Mouse (Mus musculus): ENCODE measurements around the gene Ctdnep1.
"Not testable (repeated sequence)": the region's sequence is repeated elsewhere in the genome, so short reads cannot be mapped to it uniquely, and the experiment has no call there.

The Ctdnep1 gene

DNA sequence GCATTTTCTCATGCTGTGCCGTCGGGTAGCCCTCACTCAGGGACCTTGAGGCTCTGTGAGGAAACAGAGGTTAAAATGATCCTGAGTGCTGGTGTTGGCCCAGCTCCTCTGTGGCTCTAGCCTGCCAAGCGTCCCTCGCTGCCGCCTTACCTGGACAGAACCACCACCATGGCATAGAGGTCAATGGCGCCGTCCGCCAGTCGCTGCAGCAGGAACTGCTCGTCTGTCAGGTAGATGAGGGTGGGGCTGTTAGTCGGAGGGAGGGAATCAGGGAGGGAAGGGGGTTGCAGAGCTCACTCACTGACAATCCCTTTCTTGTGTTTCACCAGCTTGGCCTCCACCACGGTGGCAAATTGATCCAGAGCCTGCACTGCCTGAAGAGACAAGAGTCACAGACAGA is 29.6 kb downstream of the Ctdnep1 start:
- no peak for DNase-seq (ENCODE audit: low read depth, low spot score)

DNA sequence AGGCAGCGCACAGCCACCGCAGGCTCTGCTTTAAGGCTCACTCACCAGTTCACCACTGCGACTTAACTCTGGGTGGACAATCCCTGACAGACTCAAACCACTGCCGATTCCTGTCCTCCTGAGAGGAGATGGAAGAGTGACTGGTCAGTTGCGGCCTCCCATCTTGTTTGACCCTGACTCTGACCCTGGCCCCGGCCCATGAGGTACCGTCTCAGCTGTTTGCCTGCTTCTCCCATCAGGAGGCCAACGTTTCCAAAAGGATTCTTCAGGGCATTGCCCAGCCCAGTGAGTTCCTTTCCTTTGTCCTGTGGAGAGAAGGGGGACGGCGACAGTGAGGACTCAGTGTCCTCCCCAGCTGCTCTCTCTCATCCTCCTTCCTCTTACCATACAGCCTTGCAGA is 30.0 kb downstream of the Ctdnep1 start:
- DNase-seq (ENCODE audit: low read depth, low spot score): no peak

DNA sequence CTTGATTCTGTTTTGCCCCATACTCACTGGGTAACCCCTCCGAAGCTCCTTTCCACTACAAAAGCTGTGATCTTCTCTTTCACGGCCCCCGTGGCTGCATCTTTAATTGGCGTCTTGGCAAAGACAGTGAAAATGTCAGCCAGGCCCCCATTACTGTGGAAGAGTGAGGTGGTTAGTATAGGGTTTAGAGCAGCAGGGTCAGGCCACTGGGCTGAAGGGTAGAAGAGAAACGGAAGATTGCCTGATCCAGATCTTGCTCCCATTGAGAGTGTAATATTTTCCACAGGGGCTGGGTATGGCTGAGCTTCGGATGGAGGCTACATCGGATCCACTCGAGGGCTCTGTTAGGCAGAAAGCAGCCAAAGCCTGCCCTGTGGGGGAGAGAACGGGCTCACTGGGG is 32.0 kb downstream of the Ctdnep1 start:
- no peak for DNase-seq (ENCODE audit: low read depth, low spot score)

DNA sequence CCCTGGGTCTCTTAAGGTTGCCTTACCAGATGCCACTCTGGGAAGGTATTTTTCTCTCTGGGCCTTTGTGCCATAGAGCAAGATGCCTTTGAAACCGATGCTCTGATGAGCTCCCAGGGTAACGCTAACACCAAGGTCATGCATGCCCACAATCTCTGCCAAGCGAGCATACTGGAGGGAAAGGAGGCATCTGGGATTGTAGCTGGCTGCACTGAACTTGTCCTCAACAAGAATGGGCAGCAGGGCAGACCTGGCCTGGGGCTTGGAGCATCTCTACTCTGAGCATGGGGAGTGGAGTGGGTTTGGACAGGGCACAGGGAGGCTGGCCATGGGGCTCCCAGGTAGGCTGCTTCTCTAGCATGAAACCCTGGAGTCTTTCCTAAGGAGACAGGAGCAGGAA is 32.5 kb downstream of the Ctdnep1 start:
- DNase-seq (ENCODE audit: low read depth, low spot score): no peak

DNA sequence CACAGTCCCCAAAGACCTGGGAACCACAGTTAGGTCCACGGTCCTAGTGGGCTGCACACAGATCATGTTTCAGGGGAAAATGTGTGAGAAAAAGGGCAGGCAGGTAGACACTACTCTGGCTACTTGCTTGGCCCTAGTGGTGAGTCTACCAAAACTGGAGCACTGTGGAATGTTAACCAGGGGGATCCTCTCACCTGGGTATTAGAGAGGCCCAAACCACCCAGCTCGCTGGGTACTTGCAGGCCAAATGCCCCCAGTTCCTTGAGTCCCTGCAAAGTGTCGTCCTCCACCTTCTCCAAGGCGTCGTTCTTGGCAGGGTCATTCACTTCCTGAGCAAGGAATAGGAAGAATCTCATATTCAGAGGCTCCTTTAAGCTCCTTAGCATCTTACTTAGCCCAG is 33.1 kb downstream of the Ctdnep1 start:
- DNase-seq (ENCODE audit: low read depth, low spot score): no peak

DNA sequence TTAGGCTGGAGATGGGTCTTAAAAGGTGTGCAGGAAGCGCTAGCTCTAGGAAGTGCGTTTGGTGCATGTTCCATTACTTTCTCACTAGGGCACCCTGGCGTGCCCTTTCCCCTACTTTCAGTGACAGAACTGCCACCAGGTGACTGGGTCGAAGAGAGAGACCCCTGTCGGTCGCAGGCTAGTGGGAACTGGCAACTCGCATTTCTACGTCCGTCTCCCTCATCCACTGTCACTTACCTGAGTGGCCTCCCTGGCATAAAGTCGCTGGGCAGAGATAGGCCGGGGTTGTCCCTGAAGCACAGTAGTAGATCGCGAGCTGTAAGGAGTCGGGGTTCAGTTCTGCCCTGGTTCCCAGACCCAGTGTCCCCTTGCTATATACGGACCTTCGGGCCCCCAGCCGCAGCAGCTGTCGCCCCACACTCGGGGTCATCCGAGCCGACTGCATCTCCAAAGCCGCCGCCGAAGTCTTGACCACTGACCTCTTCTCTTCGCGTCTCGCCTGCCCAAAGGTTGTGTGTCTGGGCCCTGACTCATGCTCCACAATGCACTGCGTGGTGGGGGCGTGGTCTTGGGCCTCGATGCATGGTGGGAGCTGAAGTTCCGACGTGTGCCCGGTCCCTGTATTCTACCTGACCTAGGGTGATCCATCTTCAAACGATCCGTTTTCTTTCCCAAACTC is 34.1 kb downstream of the Ctdnep1 start, which contains the start of gene Acadvl:
Gene Acadvl, minus strand, starts transcription at position 532 of the 679 bp plus-strand sequence.
- peak; percentile 75 for DNase-seq (ENCODE audit: low read depth, low spot score)

DNA sequence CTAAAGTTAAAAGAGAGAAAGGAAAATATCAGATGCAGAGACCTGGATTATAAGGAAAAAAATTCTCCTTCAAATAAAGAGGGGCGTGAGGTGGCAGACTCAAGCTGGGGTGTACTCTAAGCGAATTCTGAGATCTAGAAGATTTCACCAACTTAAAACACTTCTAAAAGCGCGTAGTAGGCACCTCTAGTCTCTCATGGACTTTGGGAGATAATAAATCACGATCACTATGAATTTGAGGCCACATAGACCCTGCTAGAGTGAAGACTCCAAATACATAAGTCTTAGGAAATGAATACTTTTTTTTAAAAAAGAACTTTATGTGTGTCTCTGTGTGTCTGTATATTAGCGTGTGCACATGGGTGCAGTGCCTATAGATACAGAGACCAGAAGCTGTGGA is 34.7 kb downstream of the Ctdnep1 start:
- DNase-seq (ENCODE audit: low read depth, low spot score): no peak

DNA sequence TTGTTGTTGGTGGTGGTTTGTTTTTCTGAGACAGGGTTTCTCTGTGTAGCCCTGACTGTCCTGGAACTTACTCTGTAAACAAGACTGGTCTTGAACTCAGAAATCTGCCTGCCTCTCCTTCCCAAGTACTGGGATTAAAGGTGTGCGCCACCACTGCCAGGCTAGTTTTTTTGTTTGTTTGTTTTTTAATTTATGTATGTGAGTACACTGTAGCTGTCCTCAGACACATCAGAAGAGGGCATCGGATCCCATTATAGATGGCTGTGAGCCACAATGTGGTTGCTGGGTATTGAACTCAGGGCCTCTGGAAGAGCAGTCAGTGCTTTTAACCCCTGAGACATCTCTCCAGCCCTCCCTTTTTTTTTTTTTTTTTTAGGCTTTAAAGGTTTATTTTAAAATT is 35.2 kb downstream of the Ctdnep1 start:
- not testable (repeated sequence) for DNase-seq (ENCODE audit: low read depth, low spot score)

DNA sequence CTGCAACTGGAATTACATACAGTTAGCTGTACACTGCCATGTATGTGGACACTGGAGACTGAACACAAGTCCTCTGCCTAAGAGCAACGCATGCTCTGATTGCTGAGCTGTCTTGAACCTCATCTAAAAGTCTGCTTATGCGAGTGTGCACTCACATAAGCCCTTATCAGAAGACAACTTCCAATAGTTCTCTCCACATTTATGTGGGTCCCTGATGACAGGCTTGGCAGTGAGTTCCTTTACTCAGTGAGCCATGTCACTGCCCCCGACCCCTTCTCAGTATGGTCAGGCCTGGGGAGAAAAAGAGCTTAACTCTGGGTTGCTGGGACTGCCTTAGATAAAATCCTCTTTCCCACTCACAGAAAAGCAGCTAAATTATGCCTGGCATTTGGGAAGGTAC is 35.7 kb downstream of the Ctdnep1 start, which contains the start of gene Dlg4:
Gene Dlg4, plus strand, starts transcription at position 274 of the 400 bp plus-strand sequence.
- no peak for DNase-seq (ENCODE audit: low read depth, low spot score)

DNA sequence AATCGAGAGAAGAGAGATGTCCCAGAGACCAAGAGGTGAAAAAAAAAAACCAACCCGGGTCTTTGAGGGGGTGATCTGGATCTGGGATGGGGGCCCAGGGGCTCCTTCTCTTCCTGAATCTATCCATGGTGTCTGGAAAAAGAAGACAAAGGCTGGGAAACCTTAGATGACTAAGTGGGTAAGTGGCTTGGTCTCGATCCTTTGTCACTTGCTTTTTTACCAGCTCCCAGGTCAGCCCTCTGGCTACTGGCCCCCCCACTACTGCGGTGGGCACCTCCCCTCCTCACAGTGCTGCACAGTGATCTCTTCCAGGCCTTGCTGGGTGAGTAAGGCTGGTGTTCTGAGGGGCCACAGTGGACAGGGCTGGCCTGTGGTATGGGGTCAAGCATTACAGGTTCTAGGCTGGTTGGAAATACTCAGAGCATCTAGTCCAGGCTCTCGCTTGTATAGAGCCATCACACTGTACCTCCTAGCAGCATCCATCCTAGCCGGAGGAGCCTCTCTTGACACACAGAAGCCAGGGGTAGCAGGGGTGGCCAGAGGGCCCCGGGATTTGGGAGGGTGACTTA is 36.3 kb downstream of the Ctdnep1 start:
- DNase-seq (ENCODE audit: low read depth, low spot score): no peak

DNA sequence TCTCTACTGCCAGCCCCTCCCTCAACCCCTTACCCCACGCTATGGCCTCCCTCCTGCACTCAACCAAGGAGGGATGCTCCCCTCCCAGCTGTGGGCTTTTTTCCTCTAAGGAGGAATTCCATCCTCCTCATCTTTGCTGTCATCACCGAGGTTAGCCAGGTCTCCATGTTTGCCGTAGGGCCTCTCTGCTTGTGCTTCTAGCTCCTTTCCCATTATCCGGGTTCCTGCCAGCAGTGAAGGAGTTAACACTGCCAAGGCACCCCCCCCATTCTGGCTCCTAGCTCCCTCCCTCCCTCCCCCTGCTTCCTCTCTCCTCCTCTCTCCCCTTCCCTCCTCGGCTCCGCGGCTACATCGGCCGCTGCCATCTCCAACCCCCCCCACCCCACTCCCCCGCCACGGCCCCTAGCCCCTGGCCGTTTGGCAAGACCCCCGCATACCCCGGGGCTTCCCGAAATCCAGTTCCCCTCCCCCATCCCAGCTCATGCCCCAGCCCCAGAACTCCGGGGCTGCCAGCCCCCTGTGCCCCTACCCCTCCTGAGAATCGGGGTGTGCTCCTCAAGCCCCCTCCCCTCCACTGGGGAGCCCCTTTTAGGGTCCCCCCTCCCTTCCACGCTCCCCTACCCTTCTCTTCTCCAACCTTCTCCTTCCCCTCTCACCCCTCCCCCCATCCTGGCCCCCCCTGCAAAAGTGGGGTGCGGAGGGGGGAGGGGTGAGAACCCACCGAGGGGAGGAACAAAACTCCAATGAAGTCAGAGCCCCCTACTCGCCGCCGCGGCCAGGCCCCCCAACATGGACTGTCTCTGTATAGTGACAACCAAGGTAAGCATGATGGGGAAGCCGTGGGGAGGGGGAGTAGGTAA is 37.4 kb downstream of the Ctdnep1 start:
- no peak for DNase-seq (ENCODE audit: low read depth, low spot score)

DNA sequence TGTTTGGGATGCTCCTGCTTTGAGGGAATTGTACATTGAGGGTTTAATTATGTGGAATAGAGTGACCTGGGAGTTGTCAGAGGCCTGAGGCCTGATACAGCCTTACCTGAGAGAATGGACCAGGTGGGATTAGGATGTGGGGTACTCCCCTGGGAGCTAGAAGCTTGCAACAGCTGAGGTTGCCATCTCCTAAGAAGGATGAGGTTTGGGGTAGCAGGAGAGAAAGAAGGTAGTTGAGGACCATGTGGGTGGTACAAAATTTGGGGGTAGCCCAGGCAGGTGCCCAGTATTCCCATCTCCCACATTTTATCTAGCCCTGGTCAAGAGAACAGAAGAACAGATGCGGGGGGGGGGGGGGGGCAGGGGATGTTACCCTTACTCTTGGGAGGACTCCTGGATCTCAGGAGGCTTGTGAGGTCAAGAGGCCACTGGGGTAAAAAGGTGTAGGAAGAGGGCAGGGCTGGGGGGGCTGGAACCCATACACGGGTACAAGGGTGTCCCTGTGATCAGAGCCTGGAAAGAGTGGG is 38.6 kb downstream of the Ctdnep1 start:
- DNase-seq (ENCODE audit: low read depth, low spot score): no peak

DNA sequence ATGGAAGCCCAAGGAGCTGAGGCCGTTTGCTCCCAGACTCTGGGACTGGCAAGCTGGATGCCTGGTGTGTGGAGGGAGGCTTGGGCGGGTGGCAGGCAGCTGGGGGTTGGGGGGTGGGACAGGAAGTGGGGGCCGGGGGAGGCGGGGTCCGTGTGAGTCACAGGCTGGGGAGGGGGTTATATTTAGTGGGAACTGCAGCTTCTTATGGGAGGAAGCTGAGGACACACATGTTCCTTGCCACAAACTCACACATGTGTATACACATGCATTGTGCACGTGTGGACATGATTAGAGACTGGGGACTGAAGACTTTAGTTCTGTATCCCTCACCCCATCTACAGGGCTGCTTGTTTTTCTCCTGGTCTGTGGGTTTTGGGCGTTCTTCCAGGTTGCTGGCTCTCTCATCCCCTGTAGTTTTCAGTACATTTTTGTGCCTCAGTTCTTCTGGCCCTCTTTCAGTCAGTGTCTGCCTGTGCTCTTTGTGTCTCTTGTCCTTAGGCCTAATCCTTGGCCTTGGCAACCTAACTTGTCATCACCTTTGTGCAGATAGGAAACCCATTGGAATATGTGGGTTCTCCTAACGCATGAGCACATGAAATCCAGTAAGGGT is 39.2 kb downstream of the Ctdnep1 start:
- no peak for DNase-seq (ENCODE audit: low read depth, low spot score)

DNA sequence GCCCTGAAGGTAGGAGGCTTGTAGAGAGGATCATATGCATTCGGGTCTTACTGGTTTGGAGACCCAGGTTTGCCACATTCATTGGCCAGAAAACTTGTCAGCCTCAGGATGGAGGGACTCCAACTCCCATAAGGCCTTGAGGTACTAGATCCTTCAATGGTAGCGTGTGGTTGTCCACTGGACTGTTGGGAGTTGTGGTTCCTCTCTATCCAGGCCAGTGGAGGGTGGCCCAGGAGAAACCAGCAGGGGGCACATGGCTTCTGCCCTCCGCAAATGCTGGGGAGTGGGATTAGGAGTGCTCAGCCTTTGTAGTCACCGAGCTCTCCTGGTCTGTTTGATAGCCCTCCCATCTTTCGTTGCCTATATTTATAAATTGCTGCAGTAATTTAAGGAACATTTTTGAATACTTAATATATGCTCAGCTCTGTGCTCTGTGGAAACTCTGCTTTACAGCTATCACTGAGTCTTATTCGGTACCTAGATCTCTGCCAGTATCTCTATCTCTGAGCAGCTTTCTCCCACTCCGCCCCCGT is 39.8 kb downstream of the Ctdnep1 start:
- peak; percentile 86 for DNase-seq (ENCODE audit: low read depth, low spot score)

DNA sequence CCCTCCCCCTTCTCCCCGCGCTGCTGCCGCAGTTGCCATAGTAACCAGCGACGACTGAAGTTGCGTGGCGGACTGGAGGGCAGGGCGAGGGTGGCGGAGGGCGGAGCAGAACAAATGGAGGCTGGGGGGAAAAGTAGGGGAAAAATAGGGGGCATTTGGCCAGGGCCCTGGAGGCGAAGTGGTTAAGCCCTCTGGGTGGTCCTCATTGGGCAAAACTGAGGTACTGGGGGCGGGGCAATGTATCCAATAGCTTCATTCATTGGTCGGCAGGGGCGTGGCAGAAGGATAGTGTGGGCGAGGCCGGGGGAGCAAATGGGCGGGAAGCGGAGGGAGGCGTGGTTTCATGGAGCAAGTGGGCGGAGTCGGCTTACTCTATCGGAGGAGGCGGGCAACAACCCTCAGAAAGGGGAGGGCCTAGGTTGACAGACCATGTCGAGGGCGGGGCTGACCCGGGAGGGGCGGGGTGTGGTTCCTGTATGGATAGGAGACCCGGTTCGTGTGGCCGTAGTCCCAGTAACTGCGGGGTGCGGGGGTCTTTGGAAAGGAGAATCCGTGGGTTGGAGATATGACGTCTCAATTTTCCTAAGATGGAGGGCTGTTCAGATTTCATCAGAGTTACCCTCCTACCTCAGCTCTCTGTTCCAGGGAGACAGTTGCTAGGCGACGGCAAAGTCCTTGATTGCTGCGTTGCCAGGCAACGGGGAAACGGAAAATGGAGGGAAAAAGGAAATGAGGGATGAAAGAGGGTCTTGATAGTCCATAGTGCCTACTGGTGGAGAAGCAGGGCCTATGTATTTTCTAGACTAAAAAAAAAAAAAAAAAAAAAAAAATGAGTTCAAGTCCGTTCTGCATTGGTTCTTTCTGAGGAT is 40.5 kb downstream of the Ctdnep1 start:
- DNase-seq (ENCODE audit: low read depth, low spot score): peak; percentile 99

DNA sequence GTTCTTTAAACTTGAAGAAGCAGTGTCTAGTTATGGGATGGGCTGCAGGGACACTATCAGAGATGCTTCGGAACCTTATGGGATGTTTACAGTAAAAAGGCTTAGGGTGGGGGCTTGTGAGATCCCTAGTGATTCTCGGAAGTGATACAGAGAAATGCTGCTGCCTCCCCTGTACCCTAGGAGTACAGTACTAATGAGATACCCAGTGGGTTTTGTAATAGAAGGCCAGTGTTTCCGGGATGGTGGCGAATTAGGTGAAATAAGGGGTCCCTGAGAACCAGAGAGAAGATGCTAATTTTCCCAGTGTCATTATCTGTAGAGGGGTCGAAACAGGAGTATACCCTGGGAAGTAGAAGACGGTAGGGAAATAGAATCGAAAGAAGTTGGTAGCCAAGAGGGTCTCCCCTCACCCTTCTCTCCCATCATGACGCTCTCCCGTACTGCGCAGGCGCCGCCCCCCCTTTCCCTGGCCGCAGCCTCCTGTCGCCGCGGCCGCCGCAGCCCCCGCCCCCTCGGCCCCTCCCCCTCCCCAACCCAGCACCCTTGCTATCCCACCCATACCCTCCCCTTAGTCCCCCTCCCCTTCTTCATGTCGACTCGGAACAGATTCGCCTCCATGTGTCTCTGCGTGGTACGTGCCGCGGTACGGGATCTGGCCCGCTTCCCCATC is 42.7 kb downstream of the Ctdnep1 start:
- no peak for DNase-seq (ENCODE audit: low read depth, low spot score)

DNA sequence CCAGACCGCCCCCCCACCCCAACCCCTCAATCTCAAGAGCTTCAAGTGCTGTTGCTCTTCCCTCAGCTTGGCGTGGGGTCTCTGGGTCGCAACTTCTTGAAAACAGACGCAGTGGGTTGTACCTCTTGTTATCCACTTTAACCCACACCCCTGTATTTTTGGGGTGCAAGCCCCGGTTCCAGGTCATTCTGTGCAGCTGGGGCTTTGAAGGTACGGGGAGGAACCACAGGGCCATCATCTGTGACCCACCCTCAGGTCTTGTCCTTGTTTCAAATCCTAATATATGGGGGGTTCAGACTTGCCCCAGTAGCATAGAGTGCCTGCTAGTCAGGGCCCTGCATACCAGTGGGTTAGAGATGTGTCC is 43.2 kb downstream of the Ctdnep1 start:
- no peak for DNase-seq (ENCODE audit: low read depth, low spot score)

DNA sequence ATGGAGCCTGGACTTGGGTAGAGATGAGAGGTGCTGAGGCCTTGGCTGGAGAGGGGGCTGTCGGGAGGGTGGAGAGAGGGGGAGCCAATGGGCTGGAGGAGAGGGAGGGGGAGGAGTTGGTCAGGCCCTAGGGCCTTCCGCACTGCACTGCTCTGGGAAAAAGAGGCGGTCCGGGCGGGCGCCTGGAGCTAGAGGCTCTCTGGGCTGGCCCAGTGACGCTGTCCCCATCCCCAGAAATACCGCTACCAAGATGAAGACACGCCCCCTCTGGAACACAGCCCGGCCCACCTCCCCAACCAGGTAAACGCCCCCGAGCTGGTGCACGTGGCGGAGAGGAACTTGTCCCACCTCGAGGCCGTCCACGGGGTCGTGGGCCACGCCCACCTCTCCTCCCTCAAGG is 45.7 kb downstream of the Ctdnep1 start:
- DNase-seq (ENCODE audit: low read depth, low spot score): no peak

DNA sequence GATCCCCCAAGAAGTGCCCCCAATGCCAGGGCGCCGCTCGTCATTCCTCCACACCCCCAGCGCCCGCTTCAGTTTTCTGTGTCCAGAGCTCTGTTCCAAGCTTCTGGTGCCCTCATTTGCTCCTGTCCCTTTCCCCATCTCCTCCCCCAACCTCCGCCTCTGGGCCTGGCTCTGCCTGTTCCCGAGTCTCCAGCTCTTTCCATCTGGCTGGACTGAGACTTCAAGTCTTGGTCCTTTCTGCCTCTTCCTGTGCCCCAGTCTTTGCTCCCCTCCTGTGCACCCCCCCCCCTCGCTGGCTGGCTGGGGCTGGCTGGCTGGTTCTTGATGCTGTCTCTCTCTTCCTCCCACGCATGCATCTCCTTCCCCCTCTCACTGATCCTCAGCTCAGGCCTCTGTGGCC is 46.4 kb downstream of the Ctdnep1 start:
- DNase-seq (ENCODE audit: low read depth, low spot score): no peak

Measured in WW6 (cell line).